In genomic region chr19:5475069-5475714, GRCm38 (mm10) we compare ENCODE assay signal across 8 mouse cellular contexts. TPM values are rescaled to one million over a fixed set of nuclear protein-coding genes. Genes with fewer than 3 reads are reported as not detected.
DNase-seq lines count a peak whose midpoint lies in the region; ATAC-seq lines count a peak whose summit lies in the region.

No protein-coding gene starts in this region.

- H3K9ac ChIP-seq in heart, embryonic 11.5 days (ENCODE audit: low read depth, low read length), result peak overlapping the region; percentile 82
- peak overlapping the region; percentile 67 for H3K9ac ChIP-seq in forebrain, embryonic 15.5 days (replicated peaks)
- H3K9ac ChIP-seq in liver, embryonic 12.5 days, result peak overlapping the region; percentile 67

- WGBS in heart, embryonic 11.5 days (ENCODE audit: insufficient replicate concordance), result 18% methylated on average over 13 of the region's 13 CpGs
- 25% methylated on average over 13 of the region's 13 CpGs for WGBS in forebrain, embryonic 15.5 days
- WGBS in liver, embryonic 12.5 days (ENCODE audit: insufficient replicate concordance), result 42% methylated on average over 13 of the region's 13 CpGs

- H3K27ac ChIP-seq in heart, embryonic 11.5 days (ENCODE audit: low read depth, low read length), result peak overlapping the region; percentile 86
- H3K27ac ChIP-seq in forebrain, embryonic 15.5 days (replicated peaks), result peak overlapping the region; percentile 54
- peak overlapping the region; percentile 65 for H3K27ac ChIP-seq in liver, embryonic 12.5 days

- H3K4me2 ChIP-seq in heart, embryonic 11.5 days, result peak overlapping the region; percentile 74
- peak overlapping the region; percentile 94 for H3K4me2 ChIP-seq in forebrain, embryonic 15.5 days (replicated peaks)
- peak overlapping the region; percentile 88 for H3K4me2 ChIP-seq in liver, embryonic 12.5 days

- H3K36me3 ChIP-seq in heart, embryonic 11.5 days (ENCODE audit: control insufficient read depth, insufficient read depth, low read length), result peaks cover 12% of the 10 kb centered on the region
- H3K36me3 ChIP-seq in forebrain, embryonic 15.5 days, result no peaks in the 10 kb centered on the region
- H3K36me3 ChIP-seq in liver, embryonic 12.5 days, result 0 out of 2 replicates have a peak, but pooled peaks cover 5% of the 10 kb centered on the region

- no peak for DNase-seq in heart, postnatal 14 days
- peak; percentile 69 for DNase-seq in Muller cell, postnatal 12 days (ENCODE audit: inconsistent ontology term)
- DNase-seq in layer of hippocampus, postnatal 36 days, result no peak
- no peak for DNase-seq in left cerebral cortex, postnatal 14 days (ENCODE audit: low spot score in 2 of 2)

- intact Hi-C loops in heart, postnatal 14 days (cut with DNase I), result no loop called here
- intact Hi-C loops in left cerebral cortex, postnatal 14 days (cut with DNase I), result no loop called here

- peaks cover 12% of the 10 kb centered on the region for H3K4me1 ChIP-seq in heart, embryonic 11.5 days (ENCODE audit: control insufficient read depth, insufficient read depth, low read length)
- H3K4me1 ChIP-seq in forebrain, embryonic 15.5 days, result peaks cover 26% of the 10 kb centered on the region
- H3K4me1 ChIP-seq in liver, embryonic 12.5 days, result peaks cover 31% of the 10 kb centered on the region

- H3K27me3 ChIP-seq in heart, embryonic 11.5 days (ENCODE audit: control insufficient read depth, insufficient read depth, low read length), result no peaks in the 10 kb centered on the region
- H3K27me3 ChIP-seq in forebrain, embryonic 15.5 days, result no peaks in the 10 kb centered on the region
- H3K27me3 ChIP-seq in liver, embryonic 12.5 days (replicated peaks), result peaks cover 31% of the 10 kb centered on the region

- H3K4me3 ChIP-seq in heart, embryonic 11.5 days (ENCODE audit: low read depth, low read length), result peak overlapping the region; percentile 68
- peak overlapping the region; percentile 63 for H3K4me3 ChIP-seq in forebrain, embryonic 15.5 days
- H3K4me3 ChIP-seq in liver, embryonic 12.5 days, result peak overlapping the region; percentile 61

- no peak for ATAC-seq in heart, embryonic 11.5 days (replicated peaks; ENCODE audit: insufficient number of reproducible peaks, low FRiP score, low TSS enrichment)
- ATAC-seq in forebrain, embryonic 15.5 days (replicated peaks), result peak; percentile 45
- ATAC-seq in liver, embryonic 12.5 days, result no peak; the same call in 1 of the 2 replicates
- no peak for ATAC-seq in megakaryocyte progenitor cell, adult 5-6 weeks (replicated peaks; ENCODE audit: poor library complexity)

- no peaks in the 10 kb centered on the region for H3K9me3 ChIP-seq in heart, embryonic 11.5 days (replicated peaks; ENCODE audit: control insufficient read depth, low read length)
- no peaks in the 10 kb centered on the region for H3K9me3 ChIP-seq in forebrain, embryonic 15.5 days
- no peaks in the 10 kb centered on the region for H3K9me3 ChIP-seq in liver, embryonic 12.5 days (replicated peaks)

RNA-seq across cellular contexts. Expression of gene Efemp2, which starts 1.4 kb away (rescaled TPM):
- 72.2 and 72.5 TPM in 2 replicates for polyA plus RNA-seq in heart, embryonic 11.5 days (2014; fragmentation: Nextera tagmentation; extraction: Ambion mirVana)
- 10 to 100 TPM; 17.9 to 18.3 TPM for total RNA-seq in heart, postnatal 14 days (2021)
- 30.1 TPM in 2 replicates for polyA plus RNA-seq in forebrain, embryonic 15.5 days (2015; fragmentation: Nextera tagmentation; extraction: Ambion mirVana)
- polyA plus RNA-seq in liver, embryonic 12.5 days (2016; fragmentation: Nextera tagmentation; extraction: Ambion mirVana), result 30.0 and 30.6 TPM in 2 replicates
- total RNA-seq in megakaryocyte progenitor cell, adult 5-6 weeks (2015), result 0.54 TPM in 1 of 2 replicates, not detected in the other
- not detected in 2 replicates for total RNA-seq in megakaryocyte progenitor cell, adult 5-6 weeks (2017)
- 10 to 100 TPM; 10.9 to 12.4 TPM for total RNA-seq in layer of hippocampus, postnatal 36 days (2021)
- total RNA-seq in left cerebral cortex, postnatal 14 days (2021), result 10 to 100 TPM; 14.5 to 15.9 TPM

RNA-seq across cellular contexts. Expression of gene Ctsw, which starts 6.9 kb away (rescaled TPM):
- polyA plus RNA-seq in heart, embryonic 11.5 days (2014; fragmentation: Nextera tagmentation; extraction: Ambion mirVana), result 0.84 and 0.86 TPM in 2 replicates
- total RNA-seq in heart, postnatal 14 days (2021), result under 1 TPM in 1 of 2 experiments, not detected in 1; 0.71 TPM
- 4.4 and 4.8 TPM in 2 replicates for polyA plus RNA-seq in forebrain, embryonic 15.5 days (2015; fragmentation: Nextera tagmentation; extraction: Ambion mirVana)
- 0.43 and 0.53 TPM in 2 replicates for polyA plus RNA-seq in liver, embryonic 12.5 days (2016; fragmentation: Nextera tagmentation; extraction: Ambion mirVana)
- 0.47 and 0.83 TPM in 2 replicates for total RNA-seq in megakaryocyte progenitor cell, adult 5-6 weeks (2015)
- 0.44 and 0.79 TPM in 2 replicates for total RNA-seq in megakaryocyte progenitor cell, adult 5-6 weeks (2017)
- not detected for total RNA-seq in layer of hippocampus, postnatal 36 days (2021)
- total RNA-seq in left cerebral cortex, postnatal 14 days (2021), result 1 to 10 TPM; 2.2 to 2.7 TPM

RNA-seq across cellular contexts. Expression of gene Mus81, which starts 13.0 kb away (rescaled TPM):
- 32.2 and 40.0 TPM in 2 replicates for polyA plus RNA-seq in heart, embryonic 11.5 days (2014; fragmentation: Nextera tagmentation; extraction: Ambion mirVana)
- 10 to 100 TPM; 22.2 to 24.9 TPM for total RNA-seq in heart, postnatal 14 days (2021)
- 55.3 and 60.7 TPM in 2 replicates for polyA plus RNA-seq in forebrain, embryonic 15.5 days (2015; fragmentation: Nextera tagmentation; extraction: Ambion mirVana)
- polyA plus RNA-seq in liver, embryonic 12.5 days (2016; fragmentation: Nextera tagmentation; extraction: Ambion mirVana), result 22.2 and 22.9 TPM in 2 replicates
- total RNA-seq in megakaryocyte progenitor cell, adult 5-6 weeks (2015), result 20.4 and 28.8 TPM in 2 replicates
- 10.3 and 11.6 TPM in 2 replicates for total RNA-seq in megakaryocyte progenitor cell, adult 5-6 weeks (2017)
- 10 to 100 TPM; 37.6 to 39.3 TPM for total RNA-seq in layer of hippocampus, postnatal 36 days (2021)
- 10 to 100 TPM; 33.7 to 37.0 TPM for total RNA-seq in left cerebral cortex, postnatal 14 days (2021)

RNA-seq across cellular contexts. Expression of gene Fibp, which starts 14.8 kb away (rescaled TPM):
- polyA plus RNA-seq in heart, embryonic 11.5 days (2014; fragmentation: Nextera tagmentation; extraction: Ambion mirVana), result 73.6 and 79.8 TPM in 2 replicates
- 10 to 100 TPM; 55.7 to 63.2 TPM for total RNA-seq in heart, postnatal 14 days (2021)
- polyA plus RNA-seq in forebrain, embryonic 15.5 days (2015; fragmentation: Nextera tagmentation; extraction: Ambion mirVana), result 160 and 184 TPM in 2 replicates
- 44.3 and 45.2 TPM in 2 replicates for polyA plus RNA-seq in liver, embryonic 12.5 days (2016; fragmentation: Nextera tagmentation; extraction: Ambion mirVana)
- total RNA-seq in megakaryocyte progenitor cell, adult 5-6 weeks (2015), result 50.2 and 73.5 TPM in 2 replicates
- total RNA-seq in megakaryocyte progenitor cell, adult 5-6 weeks (2017), result 107 and 197 TPM in 2 replicates
- total RNA-seq in layer of hippocampus, postnatal 36 days (2021), result 10 to 100 TPM; 85.5 to 86.3 TPM
- total RNA-seq in left cerebral cortex, postnatal 14 days (2021), result 10 to 100 TPM; 82.9 to 86.6 TPM

RNA-seq across cellular contexts. Expression of gene Cfl1, which starts 15.1 kb away (rescaled TPM):
- 2,455 and 2,528 TPM in 2 replicates for polyA plus RNA-seq in heart, embryonic 11.5 days (2014; fragmentation: Nextera tagmentation; extraction: Ambion mirVana)
- total RNA-seq in heart, postnatal 14 days (2021), result 100 to 1,000 TPM; 274 to 350 TPM
- polyA plus RNA-seq in forebrain, embryonic 15.5 days (2015; fragmentation: Nextera tagmentation; extraction: Ambion mirVana), result 3,659 and 3,744 TPM in 2 replicates
- polyA plus RNA-seq in liver, embryonic 12.5 days (2016; fragmentation: Nextera tagmentation; extraction: Ambion mirVana), result 1,523 and 1,533 TPM in 2 replicates
- 1,737 and 1,793 TPM in 2 replicates for total RNA-seq in megakaryocyte progenitor cell, adult 5-6 weeks (2015)
- total RNA-seq in megakaryocyte progenitor cell, adult 5-6 weeks (2017), result 1,233 and 1,355 TPM in 2 replicates
- 1,000 to 10,000 TPM; 1,234 to 1,394 TPM for total RNA-seq in layer of hippocampus, postnatal 36 days (2021)
- 1,000 to 10,000 TPM; 1,767 to 1,844 TPM for total RNA-seq in left cerebral cortex, postnatal 14 days (2021)

Comparison
In these comparisons a context has a peak if more than half of its experiments do, and no peak if none do; other contexts are left out.
1. RNA of gene Efemp2, which starts 1.4 kb away (total RNA-seq): 17.9 to 18.3 TPM in heart, postnatal 14 days, 14.5 to 15.9 TPM in left cerebral cortex, postnatal 14 days and 10.9 to 12.4 TPM in layer of hippocampus, postnatal 36 days; 0.54 TPM in megakaryocyte progenitor cell, adult 5-6 weeks; every median in the first group is over 4 times any median in the second.
2. Peak in every context shown above with its lines, with median percentiles within 50 percentile points of each other: H3K27ac ChIP-seq, H3K4me2 ChIP-seq, H3K4me3 ChIP-seq and H3K9ac ChIP-seq.